Mouse (Mus musculus) heart, adult 9 months (tissue): ENCODE data around the gene Omp.

Experiments used
- DNase-seq, 2 experiments: peaks; one replicate each; pipeline ENCODE4 v3.0.0; 2022; ENCODE audit warnings: low spot score in 2 of 2

Gene Omp

GRCm38 (mm10) chr7:98142247-98142646 lies 3.1 kb downstream of the Omp start:
- no peak for DNase-seq

GRCm38 (mm10) chr7:98141206-98141605 lies 4.1 kb downstream of the Omp start:
- no peak for DNase-seq

- no peak for DNase-seq
These were observed 4.7 kb downstream of the Omp start for GRCm38 (mm10) chr7:98140597-98140996.

- no peak for DNase-seq
These were observed 6.1 kb downstream of the Omp start for GRCm38 (mm10) chr7:98139216-98139615.

DNA sequence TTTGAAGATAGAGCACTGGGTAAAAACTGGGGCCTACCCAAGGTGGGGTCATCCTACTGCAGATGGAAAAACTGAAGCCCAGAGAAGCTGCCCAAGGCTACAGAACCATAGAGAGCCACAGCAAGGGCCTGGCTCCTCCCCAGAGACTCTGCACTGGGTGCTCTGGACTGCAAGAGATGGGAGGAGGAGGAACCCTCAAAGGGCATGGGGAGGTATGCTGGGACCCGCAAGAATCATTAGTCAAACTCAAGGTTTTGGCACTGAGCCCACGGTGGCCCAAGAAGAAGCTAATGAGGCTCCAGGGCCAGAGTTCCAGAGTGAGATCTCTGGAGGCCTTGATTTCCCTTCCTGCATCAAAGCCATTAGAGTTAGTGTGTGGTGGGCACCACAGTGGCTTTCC lies 7.3 kb downstream of the Omp start:
- no peak for DNase-seq

- DNase-seq, result no peak
These were observed 7.7 kb downstream of the Omp start for GRCm38 (mm10) chr7:98137583-98137982.

DNA sequence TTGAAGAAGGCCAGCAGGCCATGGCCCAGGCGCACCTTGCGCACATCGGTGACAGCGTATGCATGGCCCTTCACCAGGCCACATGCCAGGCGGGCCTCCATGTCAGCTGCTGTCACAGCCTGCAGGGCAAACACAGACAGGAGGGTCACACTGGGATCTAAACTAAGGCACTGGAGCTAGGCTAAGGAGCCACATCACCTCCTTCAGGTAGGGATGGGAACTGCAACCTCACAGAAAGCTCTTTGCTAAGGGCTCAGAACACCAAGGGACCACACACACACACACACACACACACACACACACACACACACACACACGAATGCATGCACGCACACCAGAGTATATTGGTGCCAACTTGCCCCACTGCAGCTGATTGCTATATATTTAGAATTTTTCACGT lies 13.6 kb downstream of the Omp start:
- DNase-seq, result no peak

- DNase-seq, result no peak
These were observed 19.8 kb downstream of the Omp start for GRCm38 (mm10) chr7:98125473-98125872.

DNA sequence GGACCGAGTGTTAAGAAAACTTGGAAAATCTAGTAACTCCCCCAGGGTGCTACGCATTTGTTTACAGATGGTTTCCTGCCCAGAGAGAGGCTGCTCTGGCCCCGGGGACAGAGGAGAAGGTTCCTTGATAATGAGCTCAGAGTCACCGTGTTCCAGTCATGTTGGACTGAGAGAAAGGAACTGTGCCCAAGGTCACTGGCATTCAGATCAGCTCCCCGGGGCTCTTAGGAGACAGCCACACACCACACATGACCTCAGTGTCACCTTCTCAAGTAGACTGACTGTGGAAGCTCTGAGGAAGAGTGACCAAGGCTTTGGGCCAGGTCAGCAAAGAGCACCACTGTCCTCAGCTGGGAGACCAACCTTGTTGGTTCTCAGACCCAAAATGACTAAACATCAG lies 20.6 kb downstream of the Omp start:
- no peak for DNase-seq

DNA sequence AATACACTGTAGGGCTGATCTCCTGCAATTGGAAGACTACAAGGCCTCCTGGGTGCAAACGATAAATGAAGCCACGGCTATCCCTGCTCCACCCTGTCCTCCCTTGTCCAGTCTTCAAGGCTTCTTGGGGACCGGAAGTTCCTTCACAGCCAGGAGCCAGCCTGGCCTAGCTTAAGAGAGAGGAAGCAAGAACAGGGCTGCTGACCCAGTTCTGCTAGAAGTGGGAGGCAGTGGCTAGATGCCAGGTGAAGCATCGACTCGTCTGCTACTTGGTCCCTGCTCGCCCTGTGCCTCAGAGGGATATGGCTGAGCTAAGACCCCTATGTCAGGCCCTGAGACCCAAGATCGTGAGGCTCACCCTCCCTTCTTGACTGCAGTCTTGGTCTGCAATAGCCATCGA lies 23.6 kb downstream of the Omp start:
- no peak for DNase-seq

DNA sequence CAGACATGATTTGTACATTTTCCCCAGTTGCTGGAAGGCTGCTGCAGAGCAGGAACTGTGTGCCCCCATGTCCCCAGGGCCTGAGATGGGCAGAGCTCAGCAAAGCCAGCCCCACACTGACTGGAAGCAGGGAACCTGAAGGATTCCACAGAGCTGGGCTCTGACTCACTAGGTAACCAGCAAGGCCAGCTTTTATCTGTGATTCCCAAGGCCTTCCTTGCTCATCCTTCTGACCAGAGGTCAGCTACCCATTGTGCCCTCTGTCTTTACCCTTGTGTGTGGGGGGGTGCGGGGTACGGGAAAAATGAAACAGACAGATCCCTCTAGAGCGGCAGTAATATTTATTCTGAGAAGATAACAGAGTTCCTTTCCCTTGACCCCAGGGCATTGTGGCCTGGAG lies 24.1 kb downstream of the Omp start:
- no peak for DNase-seq

GRCm38 (mm10) chr7:98120325-98120724 lies 25.0 kb downstream of the Omp start:
- peak; percentile 47 to 55 for DNase-seq

DNA sequence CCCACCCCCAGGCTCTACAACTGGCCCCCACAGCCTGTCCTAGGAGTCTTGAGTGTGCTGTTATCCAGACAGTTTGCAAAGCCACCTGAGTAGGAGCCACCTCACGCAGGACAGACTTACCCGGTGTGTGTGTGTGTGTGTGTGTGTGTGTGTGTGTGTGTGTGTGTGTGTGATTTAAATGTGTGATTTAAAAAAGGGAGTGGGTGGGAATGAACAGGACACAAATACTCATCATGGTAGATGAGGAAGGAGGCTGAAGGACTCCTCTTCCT lies 25.4 kb downstream of the Omp start:
- no peak for DNase-seq

DNA sequence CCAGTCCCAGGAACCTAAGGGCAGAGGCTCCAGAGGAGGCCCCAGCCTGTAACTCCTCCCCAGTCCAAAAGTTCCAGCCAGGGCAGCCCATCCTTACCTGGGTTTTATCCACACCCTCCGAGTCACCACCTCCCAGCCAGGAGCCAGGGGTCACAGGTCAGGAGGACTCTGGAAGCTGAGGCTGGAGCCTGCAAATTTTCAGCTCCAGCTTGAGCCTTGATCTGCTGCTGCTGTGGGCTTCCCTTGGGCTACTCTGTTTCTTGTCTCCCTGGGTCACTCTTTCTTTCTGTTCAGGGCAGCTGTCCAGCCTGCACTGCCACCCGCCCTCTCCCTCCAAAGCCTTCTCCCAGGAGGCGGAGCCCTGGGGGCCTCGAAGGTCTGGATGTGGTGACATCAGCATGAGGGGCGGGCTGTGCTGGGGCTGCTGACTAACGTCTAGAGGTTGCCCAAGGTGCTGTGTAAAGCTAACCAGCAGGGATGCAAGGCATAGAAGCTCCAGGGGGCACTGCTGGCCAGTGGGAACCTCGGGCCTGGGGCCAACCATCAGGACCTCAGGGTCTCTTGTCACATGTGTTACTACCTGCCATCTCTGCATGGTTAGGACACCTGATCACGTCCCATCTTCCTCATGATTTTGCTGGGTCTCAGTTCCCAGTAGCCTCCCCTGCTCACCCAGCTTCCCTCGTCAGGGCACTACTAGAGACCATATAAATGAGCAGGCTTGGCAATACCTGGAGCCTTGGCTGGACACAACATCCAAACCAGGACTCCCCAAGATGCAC lies 25.9 kb downstream of the Omp start, which contains the start of gene Myo7a:
TSS of gene Myo7a (minus strand) at position 346 of the 782 bp plus-strand sequence.
- peak in 1 of 2 experiments; percentile 36 for DNase-seq

DNA sequence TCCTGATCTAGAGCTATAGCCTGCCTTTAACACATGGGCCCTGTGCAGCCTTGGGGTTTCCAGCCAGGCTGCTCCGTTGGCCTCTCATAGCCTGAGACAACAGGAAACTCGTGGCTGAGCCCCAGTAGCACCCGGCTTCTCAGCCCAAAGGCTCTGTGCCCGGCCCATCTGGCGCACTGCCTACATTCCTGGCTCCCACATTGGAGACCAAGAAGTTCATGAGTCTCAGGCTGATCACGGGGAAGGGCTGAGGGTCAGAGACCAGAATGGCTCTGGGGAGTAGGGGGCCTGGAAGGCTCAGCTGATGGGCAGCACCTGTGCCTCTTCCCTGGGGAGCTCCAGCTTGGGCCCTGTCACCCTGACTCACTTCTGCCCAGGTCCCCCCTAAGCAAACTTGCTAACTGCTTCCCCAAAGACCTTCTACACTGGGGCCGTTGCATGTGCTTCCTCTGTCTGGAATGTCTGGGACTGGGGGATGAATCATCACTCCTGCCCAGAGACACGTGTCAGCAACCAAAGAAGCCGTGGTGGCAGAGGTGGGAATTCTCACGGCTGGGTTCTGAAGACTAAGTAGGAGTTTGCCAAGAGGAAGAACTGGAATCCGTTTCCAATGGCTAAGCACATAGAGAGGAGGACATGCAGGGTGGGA lies 28.2 kb downstream of the Omp start:
- DNase-seq, result peak; percentile 73 to 82

DNA sequence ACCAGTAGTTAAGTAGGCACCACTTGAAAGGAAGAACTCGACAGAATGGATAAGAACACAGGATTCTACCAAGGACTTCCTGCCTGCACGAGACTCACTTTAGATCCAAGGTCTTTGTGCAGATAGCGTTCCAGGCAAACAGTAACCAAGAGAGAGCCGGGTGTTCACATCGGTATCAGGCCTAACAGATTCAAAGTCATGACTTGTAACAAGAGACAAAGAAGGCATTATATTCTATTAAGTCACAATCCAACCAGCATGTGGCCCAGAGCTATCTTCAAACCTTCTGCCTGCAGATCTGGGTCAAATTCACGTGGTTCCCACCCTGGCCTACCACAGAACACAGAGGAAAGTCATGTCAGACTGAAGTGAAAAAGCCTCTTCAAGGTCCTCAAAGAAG lies 30.6 kb downstream of the Omp start:
- DNase-seq, result no peak

GRCm38 (mm10) chr7:98111233-98111632 lies 34.1 kb downstream of the Omp start:
- no peak for DNase-seq

- no peak for DNase-seq
These were observed 35.5 kb downstream of the Omp start for GRCm38 (mm10) chr7:98109771-98110170.

DNA sequence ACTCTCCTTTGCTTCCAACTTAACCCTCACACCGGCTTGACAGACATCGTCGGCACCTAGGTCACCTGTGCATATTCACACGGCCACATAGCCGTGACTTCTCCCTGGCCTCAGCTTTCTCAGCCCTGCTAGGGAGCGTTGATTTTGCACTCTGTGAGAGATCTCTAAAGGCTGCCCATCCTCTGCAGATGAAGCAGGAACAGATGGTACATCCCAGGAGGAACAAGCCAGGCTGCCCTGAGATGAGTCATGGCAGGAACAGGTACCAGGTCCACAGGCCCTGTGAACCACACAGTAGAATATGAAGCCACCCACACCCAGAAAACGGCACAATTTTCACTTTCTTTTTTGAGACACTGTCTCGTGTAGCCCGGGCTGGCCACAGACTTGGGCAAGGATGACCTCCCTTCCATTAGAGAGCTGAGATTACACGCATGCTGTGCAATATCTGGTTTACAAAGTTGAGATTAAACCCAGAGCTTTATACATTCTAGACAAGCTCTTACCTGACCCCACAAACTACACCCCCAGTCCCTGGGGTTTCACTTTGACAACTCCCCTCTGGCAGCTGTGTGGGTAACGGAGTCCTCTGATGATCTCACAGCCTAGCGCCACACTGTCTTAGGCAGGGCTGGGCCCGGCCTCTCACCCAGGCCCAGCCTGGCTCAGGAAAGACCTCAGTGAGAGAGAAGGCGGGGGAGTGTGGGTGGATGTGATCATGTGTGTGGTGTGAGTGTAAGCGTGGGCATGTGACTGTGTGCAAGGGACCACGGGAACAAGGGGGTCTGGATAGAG lies 36.5 kb downstream of the Omp start:
- DNase-seq, result no peak

- DNase-seq, result no peak
These were observed 39.0 kb downstream of the Omp start for GRCm38 (mm10) chr7:98106272-98106671.

DNA sequence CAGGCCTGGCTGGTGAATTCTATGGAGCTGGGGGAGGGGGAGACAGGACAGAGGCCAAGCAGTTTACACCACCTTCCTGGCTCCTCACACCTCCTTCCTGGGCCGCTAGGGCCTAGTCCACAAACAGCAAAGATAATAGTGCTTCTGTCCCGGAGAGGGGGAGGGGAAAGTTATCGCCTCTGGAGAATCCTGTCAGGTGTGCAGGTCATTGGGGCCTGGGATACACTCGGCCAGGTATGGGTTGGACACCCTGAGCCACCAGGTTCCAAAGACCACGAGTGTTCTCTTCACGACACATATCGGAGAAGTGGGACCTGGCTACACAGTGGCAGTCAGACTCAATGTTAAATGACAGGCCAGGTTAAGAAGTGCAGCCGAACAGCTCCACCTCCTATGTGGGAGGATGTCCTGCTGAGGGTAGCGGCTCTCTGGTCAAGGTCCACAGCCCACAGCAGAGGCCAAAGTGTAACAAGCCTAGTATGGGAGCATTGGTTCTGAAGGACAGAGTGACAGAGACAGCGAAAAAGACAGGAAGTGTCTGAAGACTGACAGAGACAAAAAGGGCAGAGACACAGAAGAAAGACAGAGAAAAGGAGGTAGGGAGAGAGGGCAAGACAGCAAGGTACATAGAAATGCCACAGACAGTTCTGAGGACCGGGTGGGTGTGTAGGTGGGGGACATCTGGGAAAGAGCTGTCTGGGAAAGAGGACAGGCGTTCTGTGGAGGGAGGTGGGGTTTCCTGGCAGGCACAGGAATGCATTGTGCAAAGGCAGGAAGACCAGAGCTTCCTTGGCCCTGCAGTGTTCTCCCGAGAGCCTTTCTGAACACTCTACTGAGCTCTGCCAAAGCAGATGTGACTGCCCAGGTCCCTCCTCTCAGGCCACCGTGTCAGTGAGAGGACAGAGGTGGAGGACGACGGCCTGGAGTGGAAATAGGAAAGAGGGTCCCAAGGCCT lies 40.5 kb downstream of the Omp start:
- DNase-seq, result peak; percentile 27 to 73

- peak in 1 of 2 experiments; percentile 30 for DNase-seq
These were observed 41.4 kb downstream of the Omp start for GRCm38 (mm10) chr7:98103942-98104292.
